Mouse (Mus musculus): Measurements from ENCODE around the gene Cdv3. TPM values are rescaled to one million over a fixed set of nuclear protein-coding genes. Genes with fewer than 3 reads are reported as not detected.

Cdv3 gene
- total and polyA plus RNA-seq, 3 experiments = 115 to 258 (median 232) TPM

DNA sequence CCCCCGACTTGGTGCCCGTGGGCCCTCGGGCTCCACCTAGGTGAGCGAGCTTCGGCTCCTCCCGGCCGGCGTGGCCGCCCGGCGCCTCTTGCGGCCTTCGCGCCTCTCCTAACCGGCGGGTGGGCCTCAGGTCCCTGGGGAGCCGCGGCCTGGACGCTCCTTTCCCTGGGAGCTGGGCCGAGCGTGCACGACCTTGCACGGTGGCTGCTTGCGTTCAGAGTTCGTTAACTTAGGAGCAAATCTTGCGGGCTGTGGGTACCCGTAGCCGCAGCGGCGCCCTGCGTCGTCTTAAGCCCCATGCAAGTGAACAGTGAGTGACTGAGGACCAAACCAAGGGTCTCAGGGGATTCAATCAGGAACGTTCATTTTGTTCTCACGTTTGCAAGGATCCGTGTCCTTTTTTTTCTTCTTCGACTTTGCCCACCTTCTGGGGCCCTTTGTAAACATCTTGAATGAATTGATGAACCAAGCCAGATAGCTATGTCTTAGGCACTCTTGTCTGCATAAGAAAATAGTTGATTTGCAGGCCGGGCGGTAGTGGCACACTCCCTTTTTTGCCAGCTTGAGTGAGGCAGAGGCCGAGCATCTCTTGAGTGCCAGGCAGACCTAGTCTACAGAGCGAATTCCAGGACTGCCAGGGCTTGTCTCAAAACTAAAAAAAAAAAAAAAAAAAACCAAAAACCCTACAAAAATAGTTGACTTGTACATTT is 60.2 kb downstream of the Cdv3 start:
- peaks cover 16 to 31% of the 10 kb centered on the region in 2 experiments for H3K36me3 ChIP-seq (ENCODE audit: control insufficient read depth in 1 of 2, insufficient read depth in 2 of 2, low read length in 2 of 2)
- H3K79me2 ChIP-seq (ENCODE audit: control insufficient read depth, insufficient read depth, low read length, poor library complexity) = peaks cover 35% of the 10 kb centered on the region
- H3K9me3 ChIP-seq (replicated peaks; ENCODE audit: insufficient read depth, low read length) = no peaks in the 10 kb centered on the region
- peak overlapping the region; percentile 85 for H3K27ac ChIP-seq (ENCODE audit: control insufficient read depth, low read depth, low read length)
- DNase-seq (ENCODE audit: low read depth, low spot score) = peak; percentile 67
- TF ChIP-seq E2F4 (IDR thresholded peaks at IDR 0.05; ENCODE audit: borderline replicate concordance, low read depth, low read length) (no peak), UBTF (IDR thresholded peaks at IDR 0.05; ENCODE audit: borderline replicate concordance, insufficient read depth, low read depth, low read length) (0 out of 2 replicates have a peak, but pooled peaks have one; percentile 33), RCOR1 (IDR thresholded peaks at IDR 0.05; ENCODE audit: low read depth, low read length) (no peak), NELFE (IDR thresholded peaks at IDR 0.05; ENCODE audit: low read depth, low read length) (no peak), ELF1 (IDR thresholded peaks at IDR 0.05; ENCODE audit: low read depth, low read length) (no peak), MXI1 (IDR thresholded peaks at IDR 0.05; ENCODE audit: low read depth, low read length) (0 out of 2 replicates have a peak, but pooled peaks have one; percentile 9), SIN3A (IDR thresholded peaks at IDR 0.05; ENCODE audit: low read length) (no peak), CHD1 (IDR thresholded peaks at IDR 0.05; ENCODE audit: low read depth, low read length) (peak; percentile 89; the same call in 1 of the 2 replicates), EP300 (IDR thresholded peaks at IDR 0.05; ENCODE audit: low read depth in 1 of 2, low read length in 2 of 2) (0 out of 4 replicates have a peak, but pooled peaks of 1 of the 2 experiments have one; percentile 21), NRF1 (IDR thresholded peaks at IDR 0.05; ENCODE audit: insufficient read depth, low read depth, low read length, poor library complexity, severe bottlenecking) (no peak), MAX (IDR thresholded peaks at IDR 0.05; ENCODE audit: low read length) (peak; percentile 35; the same call in 1 of the 2 replicates)
- H3K27me3 ChIP-seq (ENCODE audit: control insufficient read depth in 1 of 2, insufficient read depth in 2 of 2, low read length in 2 of 2) = no peaks in the 10 kb centered on the region
- peaks cover 0 to 6% of the 10 kb centered on the region in 2 experiments; a peak in 2 of 4 replicates for H3K4me1 ChIP-seq (ENCODE audit: control insufficient read depth in 1 of 2, insufficient read depth in 2 of 2, low read length in 2 of 2)
- peak overlapping the region; percentile 88 to 99 for H3K4me3 ChIP-seq (ENCODE audit: control insufficient read depth in 1 of 2, insufficient read depth in 1 of 2, low read depth in 2 of 2, low read length in 2 of 2)
- peak overlapping the region; percentile 100 for H3K9ac ChIP-seq (ENCODE audit: control insufficient read depth, low read depth, low read length, poor library complexity, severe bottlenecking)

DNA sequence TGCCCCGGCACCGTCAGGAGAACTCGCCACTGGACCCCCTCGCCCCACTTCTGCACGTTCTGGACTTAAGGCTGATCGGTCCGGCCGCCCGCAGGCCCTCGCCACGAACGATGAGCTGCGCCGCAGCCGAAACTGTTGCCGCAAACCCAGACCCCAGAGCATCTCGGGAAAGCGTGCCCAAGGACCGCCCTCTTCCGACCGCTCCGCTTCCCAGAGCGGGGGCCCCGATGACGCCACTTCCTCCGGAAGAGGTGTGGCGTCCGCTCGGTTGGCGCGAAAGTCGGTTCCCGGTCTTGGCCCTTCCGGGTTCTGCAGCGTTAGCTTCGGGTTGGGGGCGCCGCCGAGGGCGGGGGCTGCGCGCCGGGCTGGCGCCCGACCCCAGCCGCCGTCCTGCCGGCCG is 60.7 kb downstream of the Cdv3 start, which contains the start of the genes 1300017J02Rik and Topbp1:
TSS of gene 1300017J02Rik (minus strand) at position 156 of the 400 bp plus-strand sequence.
TSS of gene Topbp1 (plus strand) at position 289 of the 400 bp plus-strand sequence.
- Histone ChIP-seq H3K9ac (ENCODE audit: control insufficient read depth, low read depth, low read length, poor library complexity, severe bottlenecking) (peak within 1 kb of the TSS; percentile 100), H3K79me2 (ENCODE audit: control insufficient read depth, insufficient read depth, low read length, poor library complexity) (peaks cover 34% of the 10 kb centered on the region), H3K36me3 (ENCODE audit: control insufficient read depth in 1 of 2, insufficient read depth in 2 of 2, low read length in 2 of 2) (peaks cover 10 to 31% of the 10 kb centered on the region in 2 experiments), H3K4me1 (ENCODE audit: control insufficient read depth in 1 of 2, insufficient read depth in 2 of 2, low read length in 2 of 2) (peaks cover 0 to 6% of the 10 kb centered on the region in 2 experiments; a peak in 2 of 4 replicates), H3K4me3 (ENCODE audit: control insufficient read depth in 1 of 2, insufficient read depth in 1 of 2, low read depth in 2 of 2, low read length in 2 of 2) (peak within 1 kb of the TSS; percentile 88 to 99), H3K9me3 (replicated peaks; ENCODE audit: insufficient read depth, low read length) (no peaks in the 10 kb centered on the region), H3K27ac (ENCODE audit: control insufficient read depth, low read depth, low read length) (peak within 1 kb of the TSS; percentile 85), H3K27me3 (ENCODE audit: control insufficient read depth in 1 of 2, insufficient read depth in 2 of 2, low read length in 2 of 2) (no peaks in the 10 kb centered on the region)
- peak; percentile 96 for DNase-seq (ENCODE audit: low read depth, low spot score)
- peak; percentile 75 for TF ChIP-seq SIN3A (IDR thresholded peaks at IDR 0.05; ENCODE audit: low read length)
- 0 out of 2 replicates have a peak, but pooled peaks have one; percentile 1 for TF ChIP-seq KAT2A (conservative IDR thresholded peaks at IDR 0.05; ENCODE audit: low read depth, low read length)
- no peak for TF ChIP-seq MAX (IDR thresholded peaks at IDR 0.05; ENCODE audit: low read length)
- peak; percentile 49 for TF ChIP-seq TCF12 (IDR thresholded peaks at IDR 0.05; ENCODE audit: low read depth, low read length)
- no peak for TF ChIP-seq EP300 (IDR thresholded peaks at IDR 0.05; ENCODE audit: low read depth in 1 of 2, low read length in 2 of 2)
- TF ChIP-seq USF2 (IDR thresholded peaks at IDR 0.05; ENCODE audit: borderline replicate concordance in 1 of 2, insufficient read depth in 1 of 2, low read depth in 1 of 2, low read length in 2 of 2) = no peak
- peak; percentile 55; the same call in 1 of the 2 replicates for TF ChIP-seq MAZ (IDR thresholded peaks at IDR 0.05; ENCODE audit: low read depth, low read length)
- no peak for TF ChIP-seq ZKSCAN1 (IDR thresholded peaks at IDR 0.05; ENCODE audit: low read depth, low read length)
- TF ChIP-seq ELF1 (IDR thresholded peaks at IDR 0.05; ENCODE audit: low read depth, low read length) = peak; percentile 95
- no peak for TF ChIP-seq MYC (IDR thresholded peaks at IDR 0.05; ENCODE audit: low read depth, low read length)
- no peak for TF ChIP-seq TAL1 (IDR thresholded peaks at IDR 0.05; ENCODE audit: low read length)
- peak; percentile 81 for TF ChIP-seq TBP (IDR thresholded peaks at IDR 0.05; ENCODE audit: low read depth, low read length)
- TF ChIP-seq POLR2AphosphoS5 (IDR thresholded peaks at IDR 0.05; ENCODE audit: borderline replicate concordance, low read depth, low read length) = no peak
- no peak for TF ChIP-seq USF1 (IDR thresholded peaks at IDR 0.05; ENCODE audit: low read depth, low read length)
- TF ChIP-seq POLR2AphosphoS2 (IDR thresholded peaks at IDR 0.05; ENCODE audit: low read length) = peak; percentile 97
- TF ChIP-seq MYB (IDR thresholded peaks at IDR 0.05; ENCODE audit: low read depth, low read length) = no peak
- TF ChIP-seq ZNF384 (IDR thresholded peaks at IDR 0.05; ENCODE audit: low read depth, low read length) = no peak
- TF ChIP-seq ETS1 (IDR thresholded peaks at IDR 0.05; ENCODE audit: low read depth, low read length) = no peak
- peak; percentile 89 for TF ChIP-seq HCFC1 (IDR thresholded peaks at IDR 0.05; ENCODE audit: low read depth, low read length)
- no peak for TF ChIP-seq SMC3 (IDR thresholded peaks at IDR 0.05; ENCODE audit: low read depth, low read length)
- no peak for TF ChIP-seq CTCF (IDR thresholded peaks at IDR 0.05 in 2 of 3, conservative IDR thresholded peaks at IDR 0.05 in 1 of 3; ENCODE audit: control insufficient read depth in 1 of 3, insufficient read depth in 1 of 3, low read depth in 2 of 3, low read length in 3 of 3, poor library complexity in 1 of 3, severe bottlenecking in 1 of 3)
- 0 out of 2 replicates have a peak, but pooled peaks have one; percentile 11 for TF ChIP-seq MXI1 (IDR thresholded peaks at IDR 0.05; ENCODE audit: low read depth, low read length)

Measured in MEL (cell line).